In the genomic region with DNA sequence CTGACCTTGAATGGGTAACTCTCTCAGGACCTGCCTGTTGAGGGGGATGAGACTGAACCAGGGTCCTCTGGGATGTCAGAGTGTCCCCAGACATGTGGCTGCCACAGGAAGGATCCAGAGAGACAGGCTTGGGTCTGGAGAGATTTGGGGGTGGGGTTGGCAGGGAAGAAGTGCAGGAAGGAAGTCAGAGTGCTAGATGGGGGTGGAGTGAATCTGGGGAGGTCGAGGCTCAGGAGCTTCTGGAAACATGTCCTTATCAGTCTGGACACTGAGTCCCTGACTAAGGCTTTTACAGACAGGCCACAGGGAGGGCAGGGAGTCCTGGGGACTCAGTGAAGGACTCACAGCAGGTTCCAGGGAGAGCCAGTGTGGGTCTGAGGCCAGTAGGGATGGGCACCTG, we compare ENCODE assay signal across 37 mouse cellular contexts. TPM values are rescaled to one million over a fixed set of nuclear protein-coding genes. Genes with fewer than 3 reads are reported as not detected.
DNase-seq lines count a peak whose midpoint lies in the region; ATAC-seq lines count a peak whose summit lies in the region.
"Had no signal": no experiment of that assay in that cellular context is flagged by ENCODE, and none has a peak within 500 bp of the region (broad histone marks: within the 10 kb centered on the region; RNA-seq: fewer than 3 reads in every experiment).

No protein-coding gene starts in this region.

- no peak overlapping the region for H3K4me2 ChIP-seq in hindbrain, embryonic 13.5 days
- H3K4me2 ChIP-seq in neural tube, embryonic 11.5 days (ENCODE audit: low read depth) = no peak overlapping the region
- H3K4me2 ChIP-seq in neural tube, embryonic 15.5 days = no peak overlapping the region
- H3K4me2 ChIP-seq: embryonic facial prominence, embryonic 12.5 days; intestine, embryonic 15.5 days; limb, embryonic 12.5 days had no signal

- intact Hi-C loops in heart, postnatal 10 days (cut with DNase I) = no loop called here
- intact Hi-C loops in left cerebral cortex, postnatal 4 days (cut with DNase I) = no loop called here

- H3K27ac ChIP-seq in hindbrain, embryonic 10.5 days = peak overlapping the region; percentile 45; the same call in 1 of the 2 replicates
- H3K27ac ChIP-seq in hindbrain, embryonic 13.5 days = no peak overlapping the region
- no peak overlapping the region for H3K27ac ChIP-seq in neural tube, embryonic 11.5 days (ENCODE audit: low read depth, low read length)
- no peak overlapping the region for H3K27ac ChIP-seq in neural tube, embryonic 15.5 days (replicated peaks)
- H3K27ac ChIP-seq: embryonic facial prominence, embryonic 12.5 days; hindbrain, postnatal 0 days; intestine, embryonic 15.5 days; limb, embryonic 12.5 days had no signal

- DNase-seq in heart, adult 11 months = peak; percentile 97
- no peak for DNase-seq in heart, postnatal 10 days
- DNase-seq in hindbrain, embryonic 10.5 days (ENCODE audit: low spot score) = no peak
- no peak for DNase-seq in neural tube, embryonic 11.5 days (ENCODE audit: low spot score)
- no peak for DNase-seq in left cerebral cortex, postnatal 4 days
- DNase-seq: adrenal gland, postnatal 10 days; cerebellum, adult 11 months; cerebellum, adult 9-10 months; embryo, embryonic 11 days; gastrocnemius, postnatal 36 days; kidney, adult 9 months; kidney, postnatal 10 days; lung, postnatal 14 days; midbrain, embryonic 14.5 days; right cerebral cortex, adult 18-20 months; spleen, adult 18-20 months; thymus, postnatal 4 days had no signal

- peaks cover 27% of the 10 kb centered on the region for H3K4me1 ChIP-seq in hindbrain, embryonic 10.5 days (replicated peaks)
- no peaks in the 10 kb centered on the region for H3K4me1 ChIP-seq in hindbrain, embryonic 13.5 days (replicated peaks)
- H3K4me1 ChIP-seq in neural tube, embryonic 11.5 days (ENCODE audit: control insufficient read depth, insufficient read depth, low read length) = no peaks in the 10 kb centered on the region
- no peaks in the 10 kb centered on the region for H3K4me1 ChIP-seq in neural tube, embryonic 15.5 days

- H3K9me3 ChIP-seq in hindbrain, embryonic 10.5 days = no peaks in the 10 kb centered on the region
- H3K9me3 ChIP-seq in hindbrain, embryonic 13.5 days = no peaks in the 10 kb centered on the region
- no peaks in the 10 kb centered on the region for H3K9me3 ChIP-seq in neural tube, embryonic 11.5 days (ENCODE audit: control insufficient read depth, low read length)
- H3K9me3 ChIP-seq in neural tube, embryonic 15.5 days (replicated peaks) = no peaks in the 10 kb centered on the region
- H3K9me3 ChIP-seq: embryonic facial prominence, embryonic 12.5 days; G1E; intestine, embryonic 15.5 days; limb, embryonic 12.5 days had no signal

- H3K36me3 ChIP-seq in hindbrain, embryonic 10.5 days = no peaks in the 10 kb centered on the region
- no peaks in the 10 kb centered on the region for H3K36me3 ChIP-seq in hindbrain, embryonic 13.5 days
- no peaks in the 10 kb centered on the region for H3K36me3 ChIP-seq in neural tube, embryonic 11.5 days (ENCODE audit: control insufficient read depth, insufficient read depth, low read length)
- H3K36me3 ChIP-seq in neural tube, embryonic 15.5 days = no peaks in the 10 kb centered on the region
- H3K36me3 ChIP-seq: embryonic facial prominence, embryonic 12.5 days; G1E; intestine, embryonic 15.5 days; limb, embryonic 12.5 days had no signal

- no peak overlapping the region for H3K4me3 ChIP-seq in hindbrain, embryonic 10.5 days
- no peak overlapping the region for H3K4me3 ChIP-seq in hindbrain, embryonic 13.5 days
- H3K4me3 ChIP-seq in neural tube, embryonic 11.5 days (ENCODE audit: low read depth, low read length) = no peak overlapping the region
- no peak overlapping the region for H3K4me3 ChIP-seq in neural tube, embryonic 15.5 days (replicated peaks)
- H3K4me3 ChIP-seq: embryonic facial prominence, embryonic 12.5 days; intestine, embryonic 15.5 days; limb, embryonic 12.5 days had no signal

- no peaks in the 10 kb centered on the region for H3K27me3 ChIP-seq in hindbrain, embryonic 10.5 days (ENCODE audit: insufficient read depth, poor library complexity, severe bottlenecking)
- no peaks in the 10 kb centered on the region for H3K27me3 ChIP-seq in hindbrain, embryonic 13.5 days
- H3K27me3 ChIP-seq in neural tube, embryonic 11.5 days (ENCODE audit: control insufficient read depth, insufficient read depth, low read length) = no peaks in the 10 kb centered on the region
- H3K27me3 ChIP-seq in neural tube, embryonic 15.5 days (replicated peaks) = no peaks in the 10 kb centered on the region
- H3K27me3 ChIP-seq: embryonic facial prominence, embryonic 12.5 days; intestine, embryonic 15.5 days; limb, embryonic 12.5 days had no signal

- ATAC-seq in hindbrain, embryonic 13.5 days (ENCODE audit: low FRiP score) = no peak
- ATAC-seq in neural tube, embryonic 11.5 days (ENCODE audit: insufficient read depth, low FRiP score, low TSS enrichment) = no peak
- no peak for ATAC-seq in neural tube, embryonic 15.5 days (ENCODE audit: low FRiP score)
- ATAC-seq: forebrain, embryonic 14.5 days; hindbrain, postnatal 0 days; intestine, embryonic 15.5 days had no signal

- no peak overlapping the region for H3K9ac ChIP-seq in hindbrain, embryonic 13.5 days
- H3K9ac ChIP-seq in neural tube, embryonic 11.5 days (ENCODE audit: low read length) = peak overlapping the region; percentile 26; the same call in 1 of the 2 replicates
- H3K9ac ChIP-seq in neural tube, embryonic 15.5 days (replicated peaks) = no peak overlapping the region
- H3K9ac ChIP-seq: embryonic facial prominence, embryonic 12.5 days; intestine, embryonic 15.5 days; limb, embryonic 12.5 days had no signal

- 38% methylated on average over 1 of the region's 1 CpGs for WGBS in hindbrain, embryonic 10.5 days
- WGBS in hindbrain, embryonic 13.5 days = 38% methylated on average over 1 of the region's 1 CpGs
- WGBS in neural tube, embryonic 11.5 days = 56% methylated on average over 1 of the region's 1 CpGs
- 50% methylated on average over 1 of the region's 1 CpGs for WGBS in neural tube, embryonic 15.5 days

RNA-seq across cellular contexts. Expression of a gene that starts 2.3 kb away (rescaled TPM):
- 1 to 10 TPM; 4.2 to 5.1 TPM for total RNA-seq in heart, postnatal 10 days (2021)
- polyA plus RNA-seq in hindbrain, embryonic 10.5 days (2016; fragmentation: Nextera tagmentation; extraction: Ambion mirVana) = not detected in 2 replicates
- polyA plus RNA-seq in hindbrain, embryonic 13.5 days (2015; fragmentation: Nextera tagmentation; extraction: Ambion mirVana) = not detected in 2 replicates
- not detected in 2 replicates for polyA plus RNA-seq in neural tube, embryonic 11.5 days (2014; fragmentation: Nextera tagmentation; extraction: Ambion mirVana)
- polyA plus RNA-seq in neural tube, embryonic 15.5 days (2015; fragmentation: Nextera tagmentation; extraction: Ambion mirVana) = 0.05 and 0.06 TPM in 2 replicates
- under 1 TPM; 0.34 to 0.38 TPM for total RNA-seq in left cerebral cortex, postnatal 4 days (2021)
- total RNA-seq: monocyte, adult 5-6 weeks; neutrophil, adult 5-6 weeks had no signal
- polyA plus RNA-seq: embryonic facial prominence, embryonic 12.5 days; G1E; midbrain, embryonic 14.5 days had no signal

RNA-seq across cellular contexts. Expression of a gene that starts 5.2 kb away (rescaled TPM):
- total RNA-seq in heart, postnatal 10 days (2021) = 1 to 10 TPM; 4.5 to 6.1 TPM
- 0.25 and 0.44 TPM in 2 replicates for polyA plus RNA-seq in hindbrain, embryonic 10.5 days (2016; fragmentation: Nextera tagmentation; extraction: Ambion mirVana)
- polyA plus RNA-seq in hindbrain, embryonic 13.5 days (2015; fragmentation: Nextera tagmentation; extraction: Ambion mirVana) = 0.18 and 0.35 TPM in 2 replicates
- polyA plus RNA-seq in neural tube, embryonic 11.5 days (2014; fragmentation: Nextera tagmentation; extraction: Ambion mirVana) = 0.22 TPM in 1 of 2 replicates, not detected in the other
- 0.24 and 0.45 TPM in 2 replicates for polyA plus RNA-seq in neural tube, embryonic 15.5 days (2015; fragmentation: Nextera tagmentation; extraction: Ambion mirVana)
- under 1 TPM; 0.64 to 0.70 TPM for total RNA-seq in left cerebral cortex, postnatal 4 days (2021)
- total RNA-seq: monocyte, adult 5-6 weeks; neutrophil, adult 5-6 weeks had no signal
- polyA plus RNA-seq: G1E had no signal

RNA-seq across cellular contexts. Expression of a gene that starts 22.1 kb away (rescaled TPM):
- total RNA-seq in heart, postnatal 10 days (2021) = not detected
- polyA plus RNA-seq in hindbrain, embryonic 10.5 days (2016; fragmentation: Nextera tagmentation; extraction: Ambion mirVana) = not detected in 2 replicates
- not detected in 2 replicates for polyA plus RNA-seq in hindbrain, embryonic 13.5 days (2015; fragmentation: Nextera tagmentation; extraction: Ambion mirVana)
- polyA plus RNA-seq in neural tube, embryonic 11.5 days (2014; fragmentation: Nextera tagmentation; extraction: Ambion mirVana) = not detected in 2 replicates
- not detected in 2 replicates for polyA plus RNA-seq in neural tube, embryonic 15.5 days (2015; fragmentation: Nextera tagmentation; extraction: Ambion mirVana)
- not detected for total RNA-seq in left cerebral cortex, postnatal 4 days (2021)
- total RNA-seq: adrenal gland, postnatal 10 days; gastrocnemius, postnatal 36 days; hindbrain, postnatal 0 days; layer of hippocampus, postnatal 10 days; left cerebral cortex, postnatal 14 days; liver, adult 2 months; monocyte, adult 5-6 weeks; neutrophil, adult 5-6 weeks had no signal
- polyA plus RNA-seq: forebrain, embryonic 14.5 days; G1E; heart, embryonic 14.5 days; hindbrain, embryonic 11.5 days; hindbrain, postnatal 0 days; intestine, embryonic 15.5 days; large intestine, adult 2 months; limb, embryonic 12.5 days; liver, adult 2 months; liver, embryonic 16.5 days; midbrain, embryonic 14.5 days; stomach, embryonic 16.5 days; thymus, postnatal 0 days had no signal

RNA-seq across cellular contexts. Expression of a gene that starts 31.6 kb away (rescaled TPM):
- total RNA-seq in heart, postnatal 10 days (2021) = not detected
- polyA plus RNA-seq in hindbrain, embryonic 10.5 days (2016; fragmentation: Nextera tagmentation; extraction: Ambion mirVana) = not detected in 2 replicates
- polyA plus RNA-seq in hindbrain, embryonic 13.5 days (2015; fragmentation: Nextera tagmentation; extraction: Ambion mirVana) = not detected in 2 replicates
- not detected in 2 replicates for polyA plus RNA-seq in neural tube, embryonic 11.5 days (2014; fragmentation: Nextera tagmentation; extraction: Ambion mirVana)
- 0.08 TPM in 1 of 2 replicates, not detected in the other for polyA plus RNA-seq in neural tube, embryonic 15.5 days (2015; fragmentation: Nextera tagmentation; extraction: Ambion mirVana)
- total RNA-seq in left cerebral cortex, postnatal 4 days (2021) = not detected
- total RNA-seq: adrenal gland, postnatal 10 days; G1E; gastrocnemius, postnatal 36 days; hindbrain, postnatal 0 days; layer of hippocampus, postnatal 10 days; left cerebral cortex, adult 18-20 months; left cerebral cortex, postnatal 14 days; liver, adult 2 months; monocyte, adult 5-6 weeks; neutrophil, adult 5-6 weeks had no signal
- polyA plus RNA-seq: embryonic facial prominence, embryonic 12.5 days; forebrain, embryonic 14.5 days; G1E; heart, embryonic 14.5 days; hindbrain, embryonic 11.5 days; hindbrain, postnatal 0 days; intestine, embryonic 15.5 days; large intestine, adult 2 months; liver, adult 2 months; liver, embryonic 16.5 days; midbrain, embryonic 14.5 days; stomach, embryonic 16.5 days; thymus, postnatal 0 days had no signal

RNA-seq across cellular contexts. Expression of a gene that starts 38.6 kb away (rescaled TPM):
- not detected for total RNA-seq in heart, postnatal 10 days (2021)
- polyA plus RNA-seq in hindbrain, embryonic 10.5 days (2016; fragmentation: Nextera tagmentation; extraction: Ambion mirVana) = not detected in 2 replicates
- polyA plus RNA-seq in hindbrain, embryonic 13.5 days (2015; fragmentation: Nextera tagmentation; extraction: Ambion mirVana) = not detected in 2 replicates
- polyA plus RNA-seq in neural tube, embryonic 11.5 days (2014; fragmentation: Nextera tagmentation; extraction: Ambion mirVana) = not detected in 2 replicates
- polyA plus RNA-seq in neural tube, embryonic 15.5 days (2015; fragmentation: Nextera tagmentation; extraction: Ambion mirVana) = not detected in 2 replicates
- not detected for total RNA-seq in left cerebral cortex, postnatal 4 days (2021)
- total RNA-seq: adrenal gland, postnatal 10 days; G1E; gastrocnemius, postnatal 36 days; hindbrain, postnatal 0 days; layer of hippocampus, postnatal 10 days; left cerebral cortex, adult 18-20 months; left cerebral cortex, postnatal 14 days; liver, adult 2 months; monocyte, adult 5-6 weeks; neutrophil, adult 5-6 weeks had no signal
- polyA plus RNA-seq: embryonic facial prominence, embryonic 12.5 days; forebrain, embryonic 14.5 days; G1E; heart, embryonic 14.5 days; hindbrain, embryonic 11.5 days; hindbrain, postnatal 0 days; intestine, embryonic 15.5 days; large intestine, adult 2 months; limb, embryonic 12.5 days; liver, adult 2 months; liver, embryonic 16.5 days; midbrain, embryonic 14.5 days; stomach, embryonic 16.5 days; thymus, postnatal 0 days had no signal
